22 mouse cellular contexts compared by ENCODE assay signal in genomic region chr9:35403490-35403889, GRCm38 (mm10). TPM values are rescaled to one million over a fixed set of nuclear protein-coding genes. Genes with fewer than 3 reads are reported as not detected.
DNase-seq lines count a peak whose midpoint lies in the region; ATAC-seq and TF ChIP-seq lines count a peak whose summit lies in the region.
"Had no signal": no experiment of that assay in that cellular context is flagged by ENCODE, and none has a peak within 500 bp of the region (broad histone marks: within the 10 kb centered on the region; RNA-seq: fewer than 3 reads in every experiment).

No protein-coding gene starts in this region.

- H3K4me1 ChIP-seq in CH12.LX (ENCODE audit: control insufficient read depth in 1 of 2, insufficient read depth in 2 of 2) = no peaks in the 10 kb centered on the region
- peaks cover 0 to 9% of the 10 kb centered on the region in 2 experiments; a peak in 1 of 4 replicates for H3K4me1 ChIP-seq in ES-E14 (ENCODE audit: control insufficient read depth in 2 of 2, insufficient read depth in 2 of 2, low read length in 2 of 2, poor library complexity in 1 of 2)
- peaks cover 79% of the 10 kb centered on the region for H3K4me1 ChIP-seq in forebrain, embryonic 13.5 days
- H3K4me1 ChIP-seq in forebrain, embryonic 16.5 days (replicated peaks; ENCODE audit: control insufficient read depth, insufficient read depth, low read length) = peaks cover 45% of the 10 kb centered on the region
- H3K4me1 ChIP-seq in hindbrain, embryonic 12.5 days = peaks cover 37% of the 10 kb centered on the region

- TF ChIP-seq RAD21 in CH12.LX (IDR thresholded peaks at IDR 0.05; ENCODE audit: low read depth, low read length) = no peak

- H3K36me3 ChIP-seq in CH12.LX (replicated peaks in 1 of 2; ENCODE audit: control insufficient read depth in 1 of 2, insufficient read depth in 1 of 2, low read length in 1 of 2) = no peaks in the 10 kb centered on the region
- no peaks in the 10 kb centered on the region for H3K36me3 ChIP-seq in ES-E14 (ENCODE audit: control insufficient read depth, insufficient read depth, low read length, poor library complexity, severe bottlenecking)
- no peaks in the 10 kb centered on the region for H3K36me3 ChIP-seq in forebrain, embryonic 13.5 days (ENCODE audit: poor library complexity, severe bottlenecking)
- no peaks in the 10 kb centered on the region for H3K36me3 ChIP-seq in forebrain, embryonic 16.5 days (ENCODE audit: control insufficient read depth, insufficient read depth)
- H3K36me3 ChIP-seq in hindbrain, embryonic 12.5 days = no peaks in the 10 kb centered on the region
- H3K36me3 ChIP-seq: G1E had no signal

- no peak overlapping the region for H3K4me3 ChIP-seq in CH12.LX (replicated peaks in 1 of 3; ENCODE audit: low read depth in 2 of 3, low read length in 2 of 3, poor library complexity in 1 of 3)
- H3K4me3 ChIP-seq in ES-E14 (ENCODE audit: insufficient read depth in 1 of 2, low read depth in 1 of 2, low read length in 2 of 2, poor library complexity in 1 of 2, severe bottlenecking in 1 of 2) = no peak overlapping the region
- H3K4me3 ChIP-seq in forebrain, embryonic 13.5 days = no peak overlapping the region
- no peak overlapping the region for H3K4me3 ChIP-seq in forebrain, embryonic 16.5 days (replicated peaks; ENCODE audit: low read length)
- no peak overlapping the region for H3K4me3 ChIP-seq in hindbrain, embryonic 12.5 days

- DNase-seq in CH12.LX (ENCODE audit: extremely low read depth) (no peak), ES-E14 (ENCODE audit: low read depth, low spot score) (no peak)
- DNase-seq in cerebellum, postnatal 25 days = no peak
- DNase-seq: adrenal gland, postnatal 10 days; adrenal gland, postnatal 36 days; cerebellum, adult 11 months; cerebellum, adult 2 months; cerebellum, postnatal 10 days; gastrocnemius, postnatal 25 days; kidney, adult 18-20 months; kidney, adult 9 months had no signal

- no peaks in the 10 kb centered on the region for H3K9me3 ChIP-seq in CH12.LX (replicated peaks; ENCODE audit: low read length)
- H3K9me3 ChIP-seq in ES-E14 (ENCODE audit: control insufficient read depth, insufficient read depth, low read depth, low read length) = no peaks in the 10 kb centered on the region
- no peaks in the 10 kb centered on the region for H3K9me3 ChIP-seq in forebrain, embryonic 13.5 days (replicated peaks)
- no peaks in the 10 kb centered on the region for H3K9me3 ChIP-seq in forebrain, embryonic 16.5 days (ENCODE audit: control insufficient read depth, low read length)
- no peaks in the 10 kb centered on the region for H3K9me3 ChIP-seq in hindbrain, embryonic 12.5 days (replicated peaks)
- H3K9me3 ChIP-seq: G1E had no signal

- no peak for TF ChIP-seq EP300 in CH12.LX (IDR thresholded peaks at IDR 0.05; ENCODE audit: low read length)

- in situ Hi-C loops in CH12.LX (cut with MboI; ENCODE audit: low pct_ligation_motif_present, low pct_unique_long_range_greater_than_20kb, low sequenced_read_pairs) (no loop called here), ES-E14 (cut with MboI; ENCODE audit: low sequenced_read_pairs in 2 of 2, unreplicated experiment in 2 of 2) (no loop called here)

- dilution Hi-C loops in CH12.LX (cut with MboI; ENCODE audit: extremely low pct_ligation_motif_present, extremely low pct_unique_long_range_greater_than_20kb, low sequenced_read_pairs) = no loop called here

- TF ChIP-seq CTCF in CH12.LX (conservative IDR thresholded peaks at IDR 0.05 in 1 of 2, IDR thresholded peaks at IDR 0.05 in 1 of 2; ENCODE audit: low read depth in 2 of 2, low read length in 2 of 2) = no peak

- H3K27ac ChIP-seq in CH12.LX (ENCODE audit: insufficient read depth, low read depth) (no peak overlapping the region), ES-E14 (ENCODE audit: insufficient read depth, low read depth, low read length, poor library complexity, severe bottlenecking) (no peak overlapping the region)
- peak overlapping the region; percentile 89 for H3K27ac ChIP-seq in forebrain, embryonic 13.5 days
- peak overlapping the region; percentile 68 for H3K27ac ChIP-seq in forebrain, embryonic 16.5 days (ENCODE audit: low read length)
- no peak overlapping the region for H3K27ac ChIP-seq in hindbrain, embryonic 12.5 days
- H3K27ac ChIP-seq: hindbrain, embryonic 14.5 days; hindbrain, postnatal 0 days had no signal

- H3K9ac ChIP-seq in CH12.LX (ENCODE audit: insufficient read depth, low read depth) = no peak overlapping the region
- no peak overlapping the region for H3K9ac ChIP-seq in ES-E14 (ENCODE audit: insufficient read depth, low read depth, low read length, poor library complexity, severe bottlenecking)
- H3K9ac ChIP-seq in forebrain, embryonic 13.5 days = no peak overlapping the region; the same call in 1 of the 2 replicates
- H3K9ac ChIP-seq in forebrain, embryonic 16.5 days (replicated peaks; ENCODE audit: low read depth, low read length) = no peak overlapping the region
- H3K9ac ChIP-seq in hindbrain, embryonic 12.5 days = no peak overlapping the region
- H3K9ac ChIP-seq: hindbrain, embryonic 14.5 days had no signal

- TF ChIP-seq POLR2A in CH12.LX (IDR thresholded peaks at IDR 0.05; ENCODE audit: low read depth, low read length) = no peak

- no peak for ATAC-seq in forebrain, embryonic 13.5 days
- ATAC-seq in forebrain, embryonic 16.5 days = no peak
- ATAC-seq in hindbrain, embryonic 12.5 days (ENCODE audit: low FRiP score) = no peak
- ATAC-seq: CD4-positive, CD25-positive, alpha-beta regulatory T cell, adult 4 months; inflammation-experienced regulatory T-cells, adult 6 months; intestine, embryonic 16.5 days; Patski had no signal

- 47% methylated on average over 4 of the region's 4 CpGs for WGBS in forebrain, embryonic 13.5 days
- 39% methylated on average over 4 of the region's 4 CpGs for WGBS in forebrain, embryonic 16.5 days
- WGBS in hindbrain, embryonic 12.5 days = 77% methylated on average over 4 of the region's 4 CpGs

- H3K4me2 ChIP-seq in CH12.LX (ENCODE audit: insufficient read depth, low read depth, poor library complexity, severe bottlenecking) = no peak overlapping the region
- peak overlapping the region; percentile 36 for H3K4me2 ChIP-seq in forebrain, embryonic 13.5 days
- H3K4me2 ChIP-seq in forebrain, embryonic 16.5 days (ENCODE audit: low read length) = no peak overlapping the region
- H3K4me2 ChIP-seq in hindbrain, embryonic 12.5 days (replicated peaks) = no peak overlapping the region
- H3K4me2 ChIP-seq: heart, embryonic 11.5 days; hindbrain, embryonic 14.5 days had no signal

- no peaks in the 10 kb centered on the region for H3K79me2 ChIP-seq in CH12.LX (replicated peaks; ENCODE audit: control insufficient read depth, extremely low read depth, insufficient read depth, poor library complexity, severe bottlenecking)

- H3K27me3 ChIP-seq in CH12.LX (replicated peaks) = peaks cover under 1% of the 10 kb centered on the region
- H3K27me3 ChIP-seq in forebrain, embryonic 13.5 days = peaks cover 6% of the 10 kb centered on the region; the same call in 1 of the 2 replicates
- no peaks in the 10 kb centered on the region for H3K27me3 ChIP-seq in forebrain, embryonic 16.5 days (replicated peaks; ENCODE audit: control insufficient read depth, insufficient read depth, low read length)
- peaks cover 45% of the 10 kb centered on the region for H3K27me3 ChIP-seq in hindbrain, embryonic 12.5 days
- H3K27me3 ChIP-seq: Patski had no signal

TF ChIP-seq in CH12.LX, 34 proteins besides CTCF, POLR2A, EP300 and RAD21:
- no peak for TF ChIP-seq KAT2A (IDR thresholded peaks at IDR 0.05; ENCODE audit: insufficient replicate concordance, low read length)
- no peak for TF ChIP-seq MYC (IDR thresholded peaks at IDR 0.05; ENCODE audit: low read depth, low read length)
- 0 out of 2 replicates have a peak, but pooled peaks have one; percentile 59 for TF ChIP-seq MAFK (IDR thresholded peaks at IDR 0.05; ENCODE audit: insufficient replicate concordance, low read length)
TF ChIP-seq in CH12.LX: peak in this region for 1.

TF ChIP-seq in ES-E14, 5 proteins besides CTCF, POLR2A, EP300 and RAD21:
- TF ChIP-seq CHD2 (IDR thresholded peaks at IDR 0.05; ENCODE audit: low read depth, low read length) (no peak), MAFK (IDR thresholded peaks at IDR 0.05; ENCODE audit: insufficient read depth, low read depth, low read length) (peak; percentile 74)

RNA-seq across cellular contexts. Expression of gene Cdon, which starts 17.4 kb away (rescaled TPM):
- 1.9 and 2.3 TPM in 2 replicates for total RNA-seq in CH12.LX (2012; rRNA removed)
- total RNA-seq in CH12.LX (2014; rRNA removed) = 1.8 TPM in 2 replicates
- polyA plus RNA-seq in CH12.LX (2012; ENCODE audit: insufficient read length, low read depth) = 2.7 and 2.9 TPM in 2 replicates
- total RNA-seq in ES-E14 (2012; rRNA removed) = 13.4 and 17.4 TPM in 2 replicates
- polyA plus RNA-seq in forebrain, embryonic 13.5 days (2015; fragmentation: Nextera tagmentation; extraction: Ambion mirVana) = 20.7 and 22.1 TPM in 2 replicates
- 11.9 and 12.3 TPM in 2 replicates for polyA plus RNA-seq in forebrain, embryonic 16.5 days (2015; fragmentation: Nextera tagmentation; extraction: Ambion mirVana)
- 15.8 and 21.5 TPM in 2 replicates for polyA plus RNA-seq in hindbrain, embryonic 12.5 days (2016; fragmentation: Nextera tagmentation; extraction: Ambion mirVana)

Comparison
In these comparisons a context has a peak if more than half of its experiments do, and no peak if none do; other contexts are left out.
1. H3K27ac ChIP-seq: peak in forebrain, embryonic 13.5 days (single experiment) and forebrain, embryonic 16.5 days (single experiment); none in CH12.LX (single experiment), ES-E14 (single experiment) and hindbrain, embryonic 12.5 days (single experiment).